Mouse (Mus musculus) T-helper 1 cell (primary cell): ENCODE measurements around the gene Uba52.

Experiments used
- in situ Hi-C: fragments of 300-600 bp; cut with MboI, MseI; formaldehyde crosslinking; loops from one replicate; pipeline ENCODE4 v1.15.1; 2025; ENCODE audit warnings: high pct_unique_total_duplicates

The Uba52 gene

DNA sequence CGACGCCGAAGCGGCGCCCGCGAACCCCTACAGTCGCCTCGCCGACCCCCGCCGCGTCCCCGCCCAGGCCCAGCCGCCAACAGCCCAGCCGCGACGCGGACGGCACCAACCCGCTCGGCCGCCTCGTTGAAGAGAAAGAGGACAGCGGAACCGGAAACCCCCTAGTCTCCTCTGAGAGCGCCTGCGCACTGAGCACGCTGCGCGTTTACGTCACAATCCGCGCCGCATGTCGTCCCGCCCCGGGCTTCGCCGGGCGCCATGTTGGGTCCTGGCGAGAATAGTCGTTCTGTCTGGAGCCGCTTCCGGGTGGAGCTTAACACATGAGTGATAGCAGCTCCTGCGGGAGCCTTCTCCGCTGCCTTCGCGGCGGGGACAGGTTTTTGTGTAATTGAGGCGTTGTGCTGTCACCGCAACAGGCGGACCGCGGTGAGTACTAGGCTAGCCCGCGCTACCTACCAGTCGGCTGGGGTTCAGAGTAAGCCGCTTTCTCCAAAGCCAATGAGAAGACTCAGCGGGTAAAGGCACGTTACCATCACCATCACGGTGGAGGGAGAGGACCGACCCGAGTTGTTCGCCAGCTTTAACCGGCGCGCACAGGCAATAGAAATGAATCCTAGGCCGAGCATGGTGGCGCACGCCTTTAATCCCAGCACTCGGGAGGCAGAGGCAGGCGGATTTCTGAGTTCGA is at the start of gene Uba52:
Uba52 (minus strand) TSS at position 574 of the 688 bp plus-strand sequence.
- in situ Hi-C loops: no loop called here

GRCm38 (mm10) chr8:70560096-70560495 is 49.5 kb upstream of the Uba52 start:
- in situ Hi-C loops: no loop called here

DNA sequence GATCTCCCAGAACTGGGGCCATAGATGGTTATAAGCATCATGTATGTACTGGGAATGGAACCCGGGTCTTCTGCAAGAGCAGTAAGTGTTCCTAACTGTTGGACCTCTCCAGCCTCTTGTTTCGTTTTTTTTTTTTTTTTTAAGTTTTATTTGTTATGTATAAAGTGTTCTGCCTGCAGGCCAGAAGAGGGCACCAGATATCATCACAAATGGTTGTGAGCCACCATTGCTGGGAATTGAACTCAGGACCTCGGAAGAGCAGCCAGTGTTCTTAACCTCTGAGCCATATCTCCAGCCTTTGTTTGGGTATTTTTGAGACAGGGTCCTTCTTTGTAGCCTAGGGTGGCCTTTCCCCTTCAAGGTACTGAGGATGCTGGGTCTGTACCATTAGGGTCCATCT is 48.4 kb upstream of the Uba52 start:
- in situ Hi-C loops: no loop called here

- in situ Hi-C loops: no loop called here
Observed at GRCm38 (mm10) chr8:70558334-70558733, 47.7 kb upstream of the Uba52 start.

DNA sequence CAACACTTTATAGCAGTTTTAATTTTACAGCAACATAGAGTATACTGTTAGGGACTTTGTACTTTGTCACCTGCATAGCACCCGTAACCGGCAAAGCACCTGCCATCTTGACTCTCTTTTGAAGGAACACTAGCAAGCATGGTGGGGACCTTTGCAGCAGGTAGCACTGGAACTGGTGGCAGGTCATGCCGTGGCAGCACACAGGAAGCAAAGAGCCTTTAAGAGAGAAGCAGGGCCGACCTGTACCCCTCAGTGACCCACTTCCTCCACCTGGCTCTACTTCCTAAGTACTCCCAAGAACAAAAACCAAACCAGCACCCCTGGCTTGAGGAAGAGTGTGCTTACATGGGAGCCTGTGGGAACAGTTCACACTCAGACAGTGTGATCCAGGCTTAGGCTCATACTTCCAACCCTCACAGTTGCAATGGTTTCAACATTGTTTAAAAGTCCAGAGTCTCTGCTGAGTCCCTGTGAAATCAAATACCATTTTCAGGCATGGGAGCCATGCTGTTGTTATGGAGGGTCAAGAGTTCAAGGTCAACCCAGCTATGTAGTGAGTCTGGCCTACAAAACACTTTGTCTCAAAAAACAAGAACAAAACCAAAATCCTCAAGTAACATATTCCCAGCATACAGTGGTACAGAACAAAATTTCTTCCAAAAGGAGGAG is 44.6 kb upstream of the Uba52 start:
- in situ Hi-C loops: no loop called here

GRCm38 (mm10) chr8:70553740-70554139 is 43.1 kb upstream of the Uba52 start:
- in situ Hi-C loops: no loop called here

GRCm38 (mm10) chr8:70552836-70553235 is 42.2 kb upstream of the Uba52 start:
- in situ Hi-C loops: no loop called here

GRCm38 (mm10) chr8:70551558-70552161 is 41.1 kb upstream of the Uba52 start:
- in situ Hi-C loops: no loop called here

DNA sequence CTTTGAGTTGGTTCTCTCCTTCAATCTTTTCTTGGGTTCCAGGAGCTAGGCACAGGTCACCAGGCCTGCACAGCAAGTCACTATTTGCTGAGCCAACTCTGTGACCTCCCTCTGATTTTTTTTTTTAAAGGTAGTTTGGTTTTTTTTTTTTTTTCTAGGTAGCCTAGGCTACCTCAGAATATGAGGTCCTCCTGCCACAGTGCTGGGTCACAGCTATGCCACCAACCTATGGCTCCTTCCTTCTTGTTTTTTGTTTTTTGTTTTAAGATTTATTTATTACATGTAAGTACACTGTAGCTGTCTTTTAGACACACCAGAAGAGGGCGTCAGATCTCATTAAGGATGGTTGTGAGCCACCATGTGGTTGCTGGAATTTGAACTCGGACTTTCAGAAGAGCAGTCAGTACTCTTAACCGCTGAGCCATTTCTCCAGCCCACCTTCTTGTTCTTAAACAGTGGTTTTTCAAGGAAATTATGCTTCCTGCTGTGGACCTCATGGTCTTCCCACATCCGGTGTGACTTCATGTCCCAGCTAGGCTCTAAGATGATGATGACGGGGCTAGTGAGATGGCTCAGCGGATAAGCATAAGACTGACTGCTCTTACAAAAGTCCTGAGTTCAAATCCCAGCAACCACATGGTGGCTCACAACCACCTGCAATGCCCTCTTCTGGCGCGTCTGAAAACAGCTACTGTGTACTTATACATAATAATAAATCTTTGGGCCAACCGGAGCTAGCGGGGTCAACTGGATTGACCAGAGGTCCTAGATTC is 39.0 kb upstream of the Uba52 start:
- in situ Hi-C loops: no loop called here

- in situ Hi-C loops: no loop called here
Observed at GRCm38 (mm10) chr8:70547762-70548161, 37.2 kb upstream of the Uba52 start.

DNA sequence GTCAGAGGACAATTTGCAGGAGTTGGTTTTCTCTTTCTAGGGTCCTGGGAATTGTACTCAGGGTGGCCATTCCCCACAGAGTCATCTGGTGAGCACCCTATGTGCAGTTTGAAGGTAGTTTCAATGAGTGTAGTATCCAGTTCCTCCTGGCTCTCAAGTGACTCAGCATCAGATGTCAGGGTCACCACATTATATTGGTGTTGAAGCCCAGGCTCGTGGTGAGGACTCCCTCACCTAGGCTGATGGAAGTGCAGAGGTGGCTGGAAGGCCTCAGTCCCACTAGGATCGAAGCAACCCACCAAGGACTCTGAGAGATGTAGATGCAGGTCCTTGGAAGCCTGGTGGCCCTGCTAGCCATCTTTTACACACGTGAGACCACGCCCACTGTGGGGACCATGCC is 35.8 kb upstream of the Uba52 start:
- in situ Hi-C loops: no loop called here

- in situ Hi-C loops: no loop called here
Observed at GRCm38 (mm10) chr8:70544200-70544687, 33.6 kb upstream of the Uba52 start.

GRCm38 (mm10) chr8:70541081-70541480 is 30.5 kb upstream of the Uba52 start:
- in situ Hi-C loops: no loop called here

GRCm38 (mm10) chr8:70540507-70541071 is 30.0 kb upstream of the Uba52 start:
- in situ Hi-C loops: no loop called here

GRCm38 (mm10) chr8:70540013-70540506 is 29.5 kb upstream of the Uba52 start:
- in situ Hi-C loops: no loop called here

- in situ Hi-C loops: loop anchor here (5.0 kb wide), 1 partner anchor 858 kb away; the partner anchor contains the start of genes Babam1 and Ushbp1
Observed at GRCm38 (mm10) chr8:70539077-70539813, 28.6 kb upstream of the Uba52 start, which contains the start of gene Ell. TSS of gene Ell (plus strand) at chr8:70539457.

GRCm38 (mm10) chr8:70538633-70539076 is 28.1 kb upstream of the Uba52 start:
- in situ Hi-C loops: loop anchor here (5.0 kb wide), 1 partner anchor 859 kb away; the partner anchor contains the start of genes Babam1 and Ushbp1

- in situ Hi-C loops: loop anchor here (5.0 kb wide), 1 partner anchor 859 kb away; the partner anchor contains the start of genes Babam1 and Ushbp1
Observed at GRCm38 (mm10) chr8:70538024-70538579, 27.5 kb upstream of the Uba52 start.

DNA sequence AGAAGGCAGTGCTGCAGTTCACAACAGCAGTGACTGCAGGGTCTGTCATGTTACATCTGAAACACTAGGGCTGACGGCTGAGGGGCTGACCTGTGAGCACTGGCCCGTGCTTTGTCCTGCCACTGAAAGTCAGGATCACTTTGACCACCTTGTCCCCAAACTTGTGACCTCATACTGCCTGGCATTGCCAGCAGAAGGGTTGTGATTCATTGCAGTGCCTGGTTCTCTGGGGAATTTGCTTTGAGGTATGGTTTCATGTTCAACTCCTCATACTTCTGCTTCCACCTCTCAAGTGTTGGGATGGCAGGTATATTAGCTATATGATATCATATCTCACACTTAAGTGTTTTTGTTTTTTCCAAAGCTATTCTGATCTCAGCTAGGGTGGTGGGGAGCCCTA is 25.1 kb upstream of the Uba52 start:
- in situ Hi-C loops: loop anchor here (5.0 kb wide), 1 partner anchor 862 kb away; the partner anchor contains the start of genes Babam1 and Ushbp1

- in situ Hi-C loops: loop anchor here (5.0 kb wide), 1 partner anchor 862 kb away; the partner anchor contains the start of genes Babam1 and Ushbp1
Observed at GRCm38 (mm10) chr8:70535221-70535620, 24.6 kb upstream of the Uba52 start.
